Mouse (Mus musculus) brain, embryonic 14.5 days (tissue): ENCODE results near the gene Nxpe4. TPM values are rescaled to one million over a fixed set of nuclear protein-coding genes. Genes with fewer than 3 reads are reported as not detected.

Source experiments
- DNase-seq: peaks from one replicate; pipeline ENCODE4 v3.0.0-alpha.2; 2011; ENCODE audit warnings: low read depth
- CTCF ChIP-seq: fragments of 200-500 bp; IDR thresholded peaks from 2 replicates; pipeline ENCODE4 v1.5.1; 2012; ENCODE audit warnings: inconsistent platforms, mild to moderate bottlenecking, moderate library complexity, borderline replicate concordance; ENCODE audit not compliant: insufficient read depth, insufficient read length; ENCODE audit errors: extremely low read depth
- POLR2A ChIP-seq: fragments of 200-500 bp; IDR thresholded peaks from 2 replicates; pipeline ENCODE4 v1.6.1; 2012; ENCODE audit warnings: mild to moderate bottlenecking, inconsistent platforms, borderline replicate concordance; ENCODE audit not compliant: poor library complexity, insufficient read depth, insufficient read length, severe bottlenecking; ENCODE audit errors: extremely low read depth
- polyA plus RNA-seq: library from polyadenylated mRNA; depleted of rRNA; stranded (reverse); fragments of >200 nt; gene quantifications from 2 replicates; pipeline ENCODE4 v1.2.3, GENCODE M21; 2012

The Nxpe4 gene
- polyA plus RNA-seq, 1 experiment: 6.7 TPM

GRCm38 (mm10) chr9:48339563-48339962, 177.7 kb downstream of the Nxpe4 start:
- no peak for TF ChIP-seq POLR2A
- TF ChIP-seq CTCF: no peak
- peak; percentile 18 for DNase-seq

- no peak for TF ChIP-seq CTCF
- no peak for TF ChIP-seq POLR2A
- no peak for DNase-seq
These were observed 179.0 kb downstream of the Nxpe4 start for GRCm38 (mm10) chr9:48340708-48341380.

- TF ChIP-seq CTCF (no peak), POLR2A (no peak)
- DNase-seq: no peak
These were observed 183.6 kb downstream of the Nxpe4 start for GRCm38 (mm10) chr9:48345456-48345855.

GRCm38 (mm10) chr9:48345866-48346265, 184.0 kb downstream of the Nxpe4 start:
- TF ChIP-seq CTCF: no peak
- no peak for TF ChIP-seq POLR2A
- no peak for DNase-seq

GRCm38 (mm10) chr9:48353148-48353698, 191.4 kb downstream of the Nxpe4 start, which contains the start of gene Nxpe2:
Gene Nxpe2 (minus strand): TSS chr9:48353454.
- no peak for DNase-seq

GRCm38 (mm10) chr9:48354122-48354521, 192.3 kb downstream of the Nxpe4 start:
- DNase-seq: no peak
- no peak for TF ChIP-seq CTCF
- TF ChIP-seq POLR2A: no peak

More at GRCm38 (mm10) chr9:48353148-48353698, 191.4 kb downstream of the Nxpe4 start, which contains the start of gene Nxpe2:
- TF ChIP-seq POLR2A: no peak
- TF ChIP-seq CTCF: no peak

GRCm38 (mm10) chr9:48354793-48355192, 193.0 kb downstream of the Nxpe4 start:
- DNase-seq: peak; percentile 82
- TF ChIP-seq CTCF (peak; percentile 83), POLR2A (no peak)

GRCm38 (mm10) chr9:48357097-48357496, 195.3 kb downstream of the Nxpe4 start:
- DNase-seq: no peak
- TF ChIP-seq CTCF (no peak), POLR2A (no peak)

- TF ChIP-seq POLR2A: no peak
- TF ChIP-seq CTCF: no peak
- no peak for DNase-seq
These were observed 199.0 kb downstream of the Nxpe4 start for GRCm38 (mm10) chr9:48360826-48361225.

- TF ChIP-seq POLR2A (no peak), CTCF (no peak)
- DNase-seq: peak; percentile 54
These were observed 200.2 kb downstream of the Nxpe4 start for GRCm38 (mm10) chr9:48361815-48362631.

GRCm38 (mm10) chr9:48362743-48363142, 200.9 kb downstream of the Nxpe4 start:
- no peak for DNase-seq
- TF ChIP-seq POLR2A: no peak
- TF ChIP-seq CTCF: no peak

GRCm38 (mm10) chr9:48373232-48373878, 211.5 kb downstream of the Nxpe4 start:
- no peak for DNase-seq
- TF ChIP-seq POLR2A (no peak), CTCF (no peak)

GRCm38 (mm10) chr9:48374357-48374756, 212.5 kb downstream of the Nxpe4 start:
- DNase-seq: no peak
- TF ChIP-seq CTCF (no peak), POLR2A (no peak)

- no peak for DNase-seq
- TF ChIP-seq CTCF (no peak), POLR2A (no peak)
These were observed 226.6 kb downstream of the Nxpe4 start for GRCm38 (mm10) chr9:48388451-48388850.

- no peak for DNase-seq
- no peak for TF ChIP-seq POLR2A
- TF ChIP-seq CTCF: no peak
These were observed 228.2 kb downstream of the Nxpe4 start for GRCm38 (mm10) chr9:48389983-48390382.
